Mouse (Mus musculus) liver, adult 2 months (tissue): ENCODE measurements at regions not wholly inside any gene's neighbourhood (a gene's known extent, or its start where the extent isn't known, plus 50 kb on each side); places are given as distances from the start of the nearest gene placed in this dataset.

Experiments
- DNase-seq: peaks from one replicate; pipeline ENCODE4 v3.0.0-alpha.2; 2011; ENCODE audit warnings: low read depth, low spot score; ENCODE audit errors: extremely low read depth
- H3K27ac ChIP-seq: fragments of 200-500 bp; replicated peaks from 2 replicates; pipeline ENCODE4 v1.5.1; 2012; ENCODE audit warnings: low read depth, mild to moderate bottlenecking, control low read depth, inconsistent platforms, low read length; ENCODE audit not compliant: insufficient read depth
- H3K27me3 ChIP-seq: fragments of 200-500 bp; 2 replicates; pipeline ENCODE4 v1.6.1; 2012; ENCODE audit warnings: mild to moderate bottlenecking, moderate library complexity, low read length, inconsistent platforms; ENCODE audit not compliant: control insufficient read depth, insufficient read depth
- H3K36me3 ChIP-seq: fragments of 200-500 bp; 2 replicates; pipeline ENCODE4 v1.6.1; 2012; ENCODE audit warnings: low read length, inconsistent platforms; ENCODE audit not compliant: control insufficient read depth, insufficient read depth
- H3K4me1 ChIP-seq: fragments of 200-500 bp; 2 replicates; pipeline ENCODE4 v1.6.1; 2011; ENCODE audit warnings: low read length; ENCODE audit not compliant: control insufficient read depth, insufficient read depth
- H3K4me3 ChIP-seq: fragments of 200-500 bp; 2 replicates; pipeline ENCODE4 v1.5.1; 2011; ENCODE audit warnings: low read depth, mild to moderate bottlenecking, control low read depth, low read length, moderate library complexity; ENCODE audit not compliant: insufficient read depth
- H3K79me2 ChIP-seq: fragments of 200-500 bp; 2 replicates; pipeline ENCODE4 v1.6.1; 2012; ENCODE audit warnings: inconsistent platforms, mild to moderate bottlenecking, low read length, moderate library complexity; ENCODE audit not compliant: control insufficient read depth, insufficient read depth
- H3K9ac ChIP-seq: fragments of 200-500 bp; 2 replicates; pipeline ENCODE4 v1.6.1; 2012; ENCODE audit warnings: low read depth, mild to moderate bottlenecking, control low read depth, inconsistent platforms, low read length
- CTCF ChIP-seq: fragments of 200-500 bp; IDR thresholded peaks from 2 replicates; pipeline ENCODE4 v1.5.1; 2011; ENCODE audit warnings: low read depth, low read length, control low read depth
- POLR2A ChIP-seq: fragments of 200-500 bp; IDR thresholded peaks from 2 replicates; pipeline ENCODE4 v1.6.1; 2011; ENCODE audit warnings: low read length, control low read depth; ENCODE audit not compliant: insufficient read depth; ENCODE audit errors: extremely low read depth
- whole genome bisulfite sequencing: fragments of 180-500 bp; shearing (Covaris S2); methylation state at CpG from one replicate; pipeline ENCODE4 v1.1.7; 2018; 5-methylcytosine and 5-hydroxymethylcytosine counted together

DNA sequence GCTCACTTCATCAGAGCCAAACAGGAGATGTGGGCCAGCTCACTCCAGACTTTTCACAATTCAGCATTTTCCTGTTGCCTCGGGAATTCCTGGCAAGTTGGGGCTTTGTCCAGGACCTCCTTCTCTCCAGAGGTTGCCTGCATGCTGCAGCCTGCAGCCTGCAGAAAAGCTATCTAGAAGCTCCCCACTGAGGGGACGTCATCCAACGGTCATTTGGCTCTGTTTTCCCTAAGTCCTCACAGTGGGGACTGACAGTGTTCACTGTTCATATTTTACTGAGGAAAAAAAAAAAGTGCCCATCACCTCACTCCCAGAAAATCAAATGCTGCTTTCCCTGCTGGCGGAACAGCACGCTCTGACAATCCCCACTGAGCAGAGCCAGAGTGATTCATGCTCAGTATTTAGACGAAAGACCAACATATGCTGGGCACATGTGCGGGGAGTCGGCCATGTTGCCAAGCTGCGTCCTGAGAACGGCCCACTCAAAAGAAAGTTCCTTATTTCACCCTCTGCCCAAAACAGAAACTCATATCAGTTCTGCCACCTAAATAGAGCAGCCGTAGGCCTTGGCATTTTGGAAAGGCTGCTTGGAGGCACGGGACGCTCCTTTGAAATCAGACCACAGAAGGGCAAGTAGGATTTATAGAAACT is 105.3 kb downstream of the Mis18a start:
- no peaks in the 10 kb centered on the region for H3K79me2 ChIP-seq
- TF ChIP-seq POLR2A (no peak), CTCF (no peak)
- H3K4me1 ChIP-seq = no peaks in the 10 kb centered on the region
- no peak overlapping the region for H3K9ac ChIP-seq
- H3K36me3 ChIP-seq = no peaks in the 10 kb centered on the region
- peak; percentile 3 for DNase-seq
- H3K27ac ChIP-seq = no peak overlapping the region
- no peak overlapping the region for H3K4me3 ChIP-seq
- H3K27me3 ChIP-seq = no peaks in the 10 kb centered on the region
- 84% methylated on average over 13 of the region's 13 CpGs for WGBS

DNA sequence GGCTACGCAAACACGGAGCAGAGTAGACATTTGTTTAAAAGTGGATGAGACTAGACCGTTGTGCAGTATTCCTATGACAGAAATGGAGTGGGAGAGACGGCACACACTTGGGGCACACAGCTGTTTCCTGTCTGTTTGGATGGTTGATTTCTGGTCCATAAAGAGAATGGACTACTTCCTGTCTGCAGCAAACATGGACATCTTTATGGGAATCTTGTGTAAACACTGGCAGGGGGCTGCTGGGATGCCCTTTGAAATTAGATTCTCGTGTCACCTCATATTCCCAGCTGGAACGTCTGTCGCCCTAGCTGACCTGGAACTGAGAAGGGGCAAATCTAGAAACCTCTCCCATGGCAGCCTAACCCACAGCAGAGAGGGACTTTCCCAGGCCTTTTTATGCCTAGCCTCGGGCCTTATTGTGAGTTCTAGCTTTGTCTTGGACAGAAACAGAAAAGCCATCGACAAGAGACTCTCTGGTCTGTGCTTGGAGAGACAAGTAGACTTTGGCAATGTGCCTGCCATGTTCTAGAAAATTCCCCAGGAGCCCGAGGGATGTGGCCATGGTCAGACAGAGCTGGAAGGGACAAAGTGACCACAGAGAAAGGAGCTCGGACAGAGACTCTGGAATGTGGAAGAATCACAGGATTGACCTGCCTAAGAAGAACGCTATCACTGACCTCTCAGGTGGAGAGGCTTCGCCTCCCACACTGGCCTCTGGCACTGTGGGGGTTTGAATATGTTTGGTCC is 107.5 kb downstream of the Mis18a start:
- DNase-seq = no peak
- no peak overlapping the region for H3K27ac ChIP-seq
- H3K4me3 ChIP-seq = no peak overlapping the region
- 70% methylated on average over 13 of the region's 13 CpGs for WGBS
- no peak for TF ChIP-seq CTCF
- no peak for TF ChIP-seq POLR2A
- no peaks in the 10 kb centered on the region for H3K36me3 ChIP-seq
- H3K9ac ChIP-seq = no peak overlapping the region
- no peaks in the 10 kb centered on the region for H3K27me3 ChIP-seq
- H3K4me1 ChIP-seq = no peaks in the 10 kb centered on the region
- H3K79me2 ChIP-seq = no peaks in the 10 kb centered on the region

DNA sequence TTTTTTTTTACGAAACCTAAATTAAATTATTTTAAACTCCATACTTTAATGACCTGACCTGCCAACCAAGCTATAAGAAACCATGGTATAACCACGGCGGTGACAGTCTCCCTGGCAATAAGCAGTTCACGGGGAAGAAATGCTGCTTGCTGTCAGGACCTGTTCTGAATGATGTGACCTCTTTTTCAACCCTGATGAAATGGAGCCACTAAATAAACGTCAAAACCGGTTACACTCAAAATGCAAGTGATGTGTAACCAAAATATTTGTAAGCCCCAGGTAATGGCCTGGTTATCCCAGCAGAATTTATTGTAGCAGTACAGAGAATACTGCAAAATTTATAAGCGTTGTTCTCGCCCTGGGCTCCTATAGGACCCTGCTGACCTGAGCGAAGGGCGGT is 111.4 kb downstream of the Mis18a start:
- WGBS = 75% methylated on average over 10 of the region's 10 CpGs
- H3K27ac ChIP-seq = no peak overlapping the region
- no peaks in the 10 kb centered on the region for H3K36me3 ChIP-seq
- H3K4me1 ChIP-seq = no peaks in the 10 kb centered on the region
- no peaks in the 10 kb centered on the region for H3K79me2 ChIP-seq
- no peak overlapping the region for H3K9ac ChIP-seq
- H3K4me3 ChIP-seq = no peak overlapping the region
- no peaks in the 10 kb centered on the region for H3K27me3 ChIP-seq
- TF ChIP-seq CTCF = no peak
- TF ChIP-seq POLR2A = no peak
- no peak for DNase-seq

DNA sequence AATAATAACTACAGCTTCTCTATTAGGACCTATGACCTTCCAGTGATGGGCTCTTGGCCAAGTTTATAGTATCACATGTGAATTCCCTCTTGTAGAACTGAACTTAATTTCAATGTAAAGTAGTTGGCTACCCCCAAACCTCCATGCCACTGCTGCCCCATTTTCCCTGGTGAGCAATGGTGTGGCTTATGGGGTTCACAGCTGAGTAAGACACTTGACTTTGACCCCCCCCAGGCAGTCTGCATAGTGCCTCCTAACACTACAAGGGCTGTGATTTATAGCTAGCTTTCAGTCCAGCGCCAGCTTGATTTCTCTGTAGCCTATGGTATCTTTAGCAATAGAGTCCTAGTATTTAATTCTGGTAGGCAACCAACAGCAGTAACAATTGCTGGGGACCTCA is 113.1 kb downstream of the Mis18a start:
- WGBS = 100% methylated on average over 1 of the region's 1 CpGs

DNA sequence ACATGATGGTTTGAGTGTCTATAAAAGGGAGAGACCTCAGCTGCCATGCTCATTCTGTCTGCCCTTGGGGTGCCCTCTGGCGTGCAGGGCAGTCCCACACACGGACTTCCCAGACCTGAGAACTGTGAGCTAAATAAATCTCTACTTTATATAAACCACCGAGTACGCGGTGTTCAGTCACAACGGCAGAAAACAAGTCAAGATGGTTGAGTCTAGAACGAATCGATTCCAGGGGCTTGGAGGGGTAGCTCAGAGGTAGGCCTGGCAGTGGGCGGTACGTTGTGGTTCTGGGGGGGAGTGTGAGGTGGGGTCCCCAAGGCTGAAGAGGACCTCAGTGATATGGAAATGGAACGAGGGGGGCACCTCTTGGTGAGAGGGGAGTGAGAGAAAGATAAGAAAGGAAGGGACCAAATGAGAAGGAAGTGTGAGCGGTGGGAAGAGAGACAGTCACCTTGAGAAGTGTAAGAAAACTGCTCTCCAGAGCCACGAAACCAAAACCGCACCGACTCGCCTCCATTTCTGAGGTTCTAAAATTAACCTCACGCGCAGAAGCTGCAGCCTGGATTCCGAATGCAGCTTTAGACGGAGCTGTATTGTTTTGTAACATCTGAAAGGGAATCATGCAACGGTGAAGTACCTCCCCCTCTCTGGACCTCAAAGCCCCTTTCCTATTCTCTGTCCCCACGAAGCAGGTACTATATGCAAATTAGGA is 117.0 kb downstream of the Mis18a start:
- no peak overlapping the region for H3K4me3 ChIP-seq
- no peaks in the 10 kb centered on the region for H3K4me1 ChIP-seq
- TF ChIP-seq CTCF = no peak
- TF ChIP-seq POLR2A = no peak
- H3K27ac ChIP-seq = no peak overlapping the region
- WGBS = 87% methylated on average over 22 of the region's 22 CpGs
- no peaks in the 10 kb centered on the region for H3K79me2 ChIP-seq
- H3K9ac ChIP-seq = no peak overlapping the region
- DNase-seq = no peak
- no peaks in the 10 kb centered on the region; the same call in 1 of the 2 replicates for H3K27me3 ChIP-seq
- H3K36me3 ChIP-seq = no peaks in the 10 kb centered on the region

More for the DNA sequence above, 113.1 kb downstream of the Mis18a start:
- TF ChIP-seq POLR2A (no peak), CTCF (no peak)
- H3K27ac ChIP-seq = no peak overlapping the region
- no peaks in the 10 kb centered on the region for H3K4me1 ChIP-seq
- H3K79me2 ChIP-seq = no peaks in the 10 kb centered on the region
- H3K27me3 ChIP-seq = no peaks in the 10 kb centered on the region; the same call in 1 of the 2 replicates
- no peak overlapping the region for H3K4me3 ChIP-seq
- DNase-seq = no peak
- H3K36me3 ChIP-seq = no peaks in the 10 kb centered on the region
- H3K9ac ChIP-seq = no peak overlapping the region
